Mouse (Mus musculus): ENCODE results near the gene 4930558C23Rik.
"Not testable (repeated sequence)": the region's sequence is repeated elsewhere in the genome, so short reads cannot be mapped to it uniquely, and the experiment has no call there.

Gene 4930558C23Rik

DNA sequence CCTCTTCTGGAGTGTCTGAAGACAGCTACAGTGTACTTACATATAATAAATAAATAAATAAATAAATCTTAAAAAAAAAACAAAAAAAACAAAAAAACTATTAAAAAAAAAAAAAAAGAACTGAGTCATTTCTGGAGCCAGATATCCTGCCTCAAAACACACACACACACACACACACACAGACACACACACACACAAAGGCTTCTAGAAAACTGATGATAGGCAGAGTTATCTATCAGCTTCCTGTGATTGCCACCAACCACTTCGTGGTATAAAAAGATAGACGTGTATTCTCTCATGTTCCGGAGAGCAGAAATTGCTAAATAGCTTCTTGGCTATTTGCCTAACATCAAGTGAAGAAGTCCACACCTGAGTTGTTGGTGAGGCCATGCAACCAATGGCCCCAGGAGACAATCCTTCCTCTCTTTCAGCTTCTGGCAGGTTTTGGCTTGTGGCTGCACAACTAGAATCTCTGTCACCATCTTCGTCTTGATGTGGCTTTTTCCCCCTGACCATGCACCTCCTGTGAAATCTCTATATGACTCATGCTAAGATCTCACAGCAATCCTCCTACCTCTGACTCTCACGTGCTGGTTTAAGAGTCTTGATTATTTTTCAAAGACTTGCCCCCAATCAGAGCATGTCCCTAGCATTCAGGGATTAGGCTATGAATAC is 17.1 kb downstream of the 4930558C23Rik start:
- no peak for DNase-seq (ENCODE audit: low read depth in 1 of 2, low spot score in 2 of 2)

DNA sequence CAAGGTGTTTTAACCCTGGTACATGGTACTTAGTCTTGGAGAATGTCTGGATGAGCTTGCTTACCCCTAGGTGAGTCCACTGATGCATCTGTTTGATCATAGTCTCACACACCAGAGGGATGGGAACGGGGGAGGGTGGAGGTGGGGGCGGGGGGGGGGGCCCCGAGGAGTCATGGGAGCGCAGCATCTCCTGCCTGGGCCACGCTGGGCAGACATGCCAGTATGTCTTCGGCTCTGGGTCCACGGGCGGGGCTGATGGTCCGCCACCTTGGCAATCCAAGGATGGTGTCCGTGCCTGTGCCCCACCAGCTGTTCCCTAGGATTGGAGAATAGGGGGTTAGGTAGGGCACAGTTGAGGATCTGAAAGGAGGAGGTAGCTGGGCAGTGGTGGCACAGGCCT is 29.4 kb downstream of the 4930558C23Rik start:
- DNase-seq (ENCODE audit: low read depth in 1 of 2, low spot score in 2 of 2): no peak

DNA sequence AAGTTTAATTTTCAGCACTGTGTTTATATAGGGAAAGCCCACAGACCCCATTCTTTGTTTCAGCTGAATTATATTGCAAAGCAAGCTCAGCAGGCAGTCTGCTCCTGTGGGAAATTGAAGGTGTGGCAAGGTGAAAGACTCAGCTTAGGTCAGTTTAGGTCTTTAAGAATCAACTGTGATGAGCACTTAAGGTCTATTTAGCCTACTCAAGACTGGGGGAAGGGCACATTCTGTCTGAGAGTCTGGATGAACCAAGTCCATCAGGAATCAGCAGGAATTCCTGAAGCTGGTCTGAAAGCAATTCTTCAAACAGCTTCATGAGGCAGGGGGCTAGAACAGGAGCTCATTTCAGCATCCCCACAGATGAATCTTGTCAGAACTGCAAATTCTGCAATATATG is 32.5 kb downstream of the 4930558C23Rik start:
- DNase-seq (ENCODE audit: low read depth in 1 of 2, low spot score in 2 of 2): no peak

DNA sequence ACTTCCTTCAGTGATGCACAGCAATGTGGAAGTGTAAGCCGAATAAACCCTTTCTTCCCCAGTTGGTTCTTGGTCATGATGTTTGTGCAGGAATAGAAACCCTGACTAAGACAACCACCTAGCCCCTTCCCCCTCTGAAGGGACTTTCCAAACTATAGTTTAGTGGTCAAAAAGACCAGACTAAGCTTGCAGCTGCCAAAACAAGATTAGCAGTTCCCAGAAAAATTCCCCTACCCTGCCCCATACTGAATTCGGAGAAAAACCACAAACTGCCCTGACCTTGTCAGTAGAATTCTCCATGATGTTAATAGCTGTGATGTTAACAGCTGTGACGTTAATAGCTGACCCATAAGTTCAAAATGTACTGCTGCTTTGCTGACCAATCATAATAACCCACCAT is 42.4 kb downstream of the 4930558C23Rik start:
- DNase-seq (ENCODE audit: low read depth in 1 of 2, low spot score in 2 of 2): not testable (repeated sequence)

DNA sequence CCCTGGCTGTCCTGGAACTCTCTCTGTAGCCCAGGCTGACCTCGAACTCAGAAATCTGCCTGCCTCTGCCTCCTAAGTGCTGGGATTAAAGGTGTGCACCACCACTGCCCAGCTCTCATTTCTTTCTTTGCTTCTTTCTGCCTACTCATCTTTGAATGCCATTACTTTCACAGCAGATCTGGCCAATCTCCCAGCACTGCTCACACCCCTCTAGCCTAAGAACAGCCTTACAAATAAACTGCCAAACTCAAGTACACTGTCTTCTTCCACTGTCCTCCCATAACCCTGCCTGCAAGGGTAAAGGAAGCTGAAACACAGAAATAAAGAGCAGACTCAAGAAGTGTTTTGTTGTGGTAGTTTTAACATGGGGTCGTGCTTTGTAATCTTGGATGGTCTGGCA is 44.9 kb downstream of the 4930558C23Rik start:
- DNase-seq (ENCODE audit: low read depth in 1 of 2, low spot score in 2 of 2): no peak

DNA sequence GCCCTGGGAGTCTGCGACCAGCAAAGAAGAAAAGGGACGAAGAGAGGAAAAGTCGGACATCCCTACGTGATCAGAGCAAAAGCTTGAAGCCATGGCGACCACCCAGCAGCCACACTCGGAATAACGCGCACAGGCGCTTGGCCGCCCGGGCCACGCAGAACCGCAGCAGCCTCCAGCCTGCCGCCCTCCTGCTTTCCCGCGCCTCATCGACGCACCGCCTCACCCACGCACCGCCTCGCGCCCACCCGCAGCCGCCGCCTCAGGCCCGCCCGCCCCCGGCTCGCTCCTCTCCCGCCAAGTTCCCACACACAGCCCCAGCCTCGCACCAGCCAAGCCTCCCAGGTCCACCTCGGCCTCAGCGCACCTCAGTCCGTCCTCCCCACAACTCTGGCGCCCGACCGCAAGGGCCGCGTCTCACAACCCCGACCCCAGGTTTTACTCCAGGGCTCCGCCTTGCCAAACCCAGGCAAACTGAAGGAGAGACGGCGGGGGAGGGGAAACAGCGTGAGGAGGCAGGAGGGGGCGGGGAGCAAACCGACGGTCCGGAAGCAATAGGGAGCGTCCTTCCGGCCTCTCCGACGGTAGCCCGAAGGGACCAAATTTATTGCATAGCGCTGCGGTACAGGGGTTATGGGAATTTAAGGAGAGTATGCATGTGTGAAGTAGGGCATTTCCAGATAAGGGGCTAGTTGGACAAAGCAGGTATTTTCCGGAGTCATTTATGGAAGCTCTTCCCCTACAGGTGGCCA is 45.8 kb downstream of the 4930558C23Rik start, which contains the start of gene Setdb1:
Setdb1 (minus strand) TSS at position 502 of the 749 bp plus-strand sequence.
- peak; percentile 67 to 75 for DNase-seq (ENCODE audit: low read depth in 1 of 2, low spot score in 2 of 2)

DNA sequence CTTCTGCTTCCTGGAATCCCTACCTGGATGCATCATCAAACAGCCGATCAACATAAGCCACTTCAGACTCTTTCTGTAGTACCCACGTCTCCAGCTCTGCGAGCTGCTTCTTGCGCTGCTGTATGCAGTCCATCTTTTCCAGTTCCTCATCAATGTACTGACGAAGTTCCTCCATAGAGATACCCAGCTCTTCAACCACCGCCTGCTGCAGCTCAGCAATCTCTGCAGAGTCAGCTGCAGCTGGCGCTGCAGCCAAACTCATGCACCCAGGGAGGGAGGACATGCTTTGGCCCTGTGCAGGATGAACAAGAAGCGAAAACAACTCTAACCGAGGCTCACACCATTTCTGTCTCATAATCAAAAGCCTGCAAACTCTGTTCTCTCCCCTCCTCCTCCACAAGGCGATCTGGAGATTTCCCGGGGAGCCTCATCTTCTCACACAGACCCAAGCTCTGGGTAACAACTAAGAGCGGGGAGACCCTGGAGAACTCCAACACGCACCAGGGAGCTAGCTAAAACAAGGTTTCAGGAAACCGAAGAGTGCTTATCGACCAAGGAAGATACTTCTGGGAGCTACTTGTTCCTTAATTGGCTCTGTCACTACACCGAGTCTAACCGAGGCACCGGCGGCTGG is 46.6 kb downstream of the 4930558C23Rik start:
- DNase-seq (ENCODE audit: low read depth in 1 of 2, low spot score in 2 of 2): not testable (repeated sequence)

DNA sequence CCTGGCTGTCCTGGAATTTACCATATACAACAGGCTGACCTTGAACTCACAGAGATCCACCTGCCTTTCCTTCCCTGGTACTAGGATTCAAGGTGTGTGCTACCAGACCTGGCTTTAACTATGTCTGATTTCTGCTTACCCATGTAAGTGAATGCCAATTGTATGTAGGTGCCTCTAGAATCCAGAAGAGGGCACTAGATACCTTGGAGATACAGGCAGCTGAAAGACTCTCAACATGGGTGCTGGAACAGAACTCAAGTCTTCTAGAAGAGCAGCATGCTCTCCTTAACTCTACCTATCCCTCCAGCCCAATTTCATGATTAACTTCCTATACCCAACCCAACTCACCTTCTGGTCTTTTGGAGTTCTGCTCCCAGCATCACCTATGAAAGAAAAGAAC is 53.1 kb downstream of the 4930558C23Rik start:
- no peak for DNase-seq (ENCODE audit: low read depth in 1 of 2, low spot score in 2 of 2)

DNA sequence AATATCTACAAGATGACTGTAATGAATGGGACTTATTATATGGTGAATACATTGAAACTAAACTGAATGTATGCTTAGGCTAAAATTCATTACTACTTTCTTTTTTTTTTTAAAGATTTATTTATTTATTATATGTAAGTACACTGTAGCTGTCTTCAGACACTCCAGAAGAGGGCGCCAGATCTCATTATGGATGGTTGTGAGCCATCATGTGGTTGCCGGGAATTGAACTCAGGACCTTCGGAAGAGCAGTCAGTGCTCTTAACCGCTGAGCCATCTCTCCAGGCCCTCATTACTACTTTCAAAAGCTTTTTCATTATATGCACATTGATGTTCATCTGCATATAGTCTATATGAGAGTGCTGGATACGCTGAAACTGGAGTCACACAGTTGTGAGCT is 54.3 kb downstream of the 4930558C23Rik start:
- not testable (repeated sequence) for DNase-seq (ENCODE audit: low read depth in 1 of 2, low spot score in 2 of 2)

DNA sequence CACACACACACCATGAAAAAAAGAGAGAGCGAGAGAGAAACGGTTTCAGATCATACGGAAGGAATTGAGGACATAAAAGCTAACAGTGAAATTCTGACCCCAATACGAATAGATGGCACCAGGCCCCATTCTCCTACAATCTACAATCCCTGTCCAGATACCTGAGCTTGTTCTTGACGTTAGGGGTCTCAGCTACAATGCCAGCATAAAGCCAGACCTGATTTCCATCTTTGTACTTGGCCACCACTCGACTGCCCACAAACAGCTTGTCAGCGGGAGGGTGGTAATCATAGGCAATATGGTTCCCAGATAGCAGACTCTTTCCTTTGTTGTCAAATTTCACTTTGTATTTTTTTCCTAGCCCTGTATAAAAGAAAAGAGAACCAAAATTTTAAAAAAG is 56.2 kb downstream of the 4930558C23Rik start:
- DNase-seq (ENCODE audit: low read depth in 1 of 2, low spot score in 2 of 2): no peak

DNA sequence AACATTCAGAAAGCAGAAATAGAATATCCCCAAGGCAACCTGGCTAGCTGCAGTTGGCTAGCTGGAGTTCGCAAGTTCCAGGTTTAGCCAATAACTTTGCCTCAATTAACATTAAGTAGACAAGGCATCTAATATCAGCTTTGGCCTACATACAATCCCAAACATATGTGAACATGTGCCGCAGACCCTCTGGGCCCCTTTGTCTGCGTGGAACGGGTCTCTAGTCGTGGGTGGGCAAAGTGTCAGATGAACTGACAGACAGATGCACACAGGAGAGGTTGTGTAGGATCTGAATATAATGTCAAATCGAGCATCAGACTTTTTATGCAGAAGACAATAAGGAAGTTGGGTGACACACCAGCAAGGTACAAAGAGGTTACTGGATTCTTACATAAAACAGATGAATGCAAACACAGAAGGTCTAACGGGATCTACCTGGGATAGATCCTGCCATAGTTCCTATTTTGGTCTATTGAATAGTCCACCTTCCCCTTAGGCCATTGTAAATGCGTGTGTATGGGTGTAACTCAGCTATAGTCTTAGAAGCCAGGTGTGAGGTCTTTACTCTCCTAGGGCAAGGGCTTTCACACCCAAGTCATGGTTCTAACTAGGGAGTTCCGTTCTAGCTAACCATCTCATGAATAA is 59.2 kb downstream of the 4930558C23Rik start:
- DNase-seq (ENCODE audit: low read depth in 1 of 2, low spot score in 2 of 2): not testable (repeated sequence)

DNA sequence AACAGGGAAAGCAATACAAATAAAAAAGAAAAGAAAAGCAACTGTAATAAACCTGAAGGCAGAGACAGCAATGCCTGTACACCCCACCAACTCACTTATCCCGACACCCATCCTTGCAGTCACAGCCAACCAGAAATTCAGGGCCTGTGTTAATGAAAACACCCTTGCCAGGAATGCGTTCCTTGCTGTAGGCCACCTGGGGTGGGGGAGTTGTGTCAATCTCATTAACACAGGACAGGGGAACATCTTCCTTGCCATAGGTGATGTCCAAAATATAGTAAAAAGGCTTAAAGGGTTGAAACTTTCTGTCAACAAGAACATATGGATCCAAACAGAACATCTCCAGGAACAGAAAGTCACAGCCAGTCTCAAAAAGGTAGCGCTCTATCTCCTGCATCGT is 64.4 kb downstream of the 4930558C23Rik start:
- no peak for DNase-seq (ENCODE audit: low read depth in 1 of 2, low spot score in 2 of 2)

DNA sequence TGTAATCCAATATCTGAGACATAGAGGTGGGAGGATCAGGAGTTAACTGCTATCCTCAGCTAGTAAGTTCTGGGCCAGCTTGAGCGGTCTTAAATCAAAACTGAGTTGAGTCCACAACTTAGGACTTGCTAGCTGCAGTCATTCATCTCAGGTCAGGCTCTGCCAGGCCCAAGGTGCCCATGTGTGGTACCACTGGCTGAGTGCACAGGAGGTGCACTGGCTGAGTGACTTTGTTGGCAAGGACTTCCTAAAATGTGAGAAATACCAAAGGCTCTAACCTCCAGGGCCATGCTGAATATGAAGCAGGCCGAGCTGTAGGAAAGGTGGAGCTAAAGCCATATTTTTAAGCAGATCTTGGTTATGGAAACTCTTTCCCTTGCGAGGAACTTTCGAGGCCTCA is 65.3 kb downstream of the 4930558C23Rik start:
- no peak for DNase-seq (ENCODE audit: low read depth in 1 of 2, low spot score in 2 of 2)
